Mouse (Mus musculus): ENCODE data around the gene Atp8a2.

The Atp8a2 gene

DNA sequence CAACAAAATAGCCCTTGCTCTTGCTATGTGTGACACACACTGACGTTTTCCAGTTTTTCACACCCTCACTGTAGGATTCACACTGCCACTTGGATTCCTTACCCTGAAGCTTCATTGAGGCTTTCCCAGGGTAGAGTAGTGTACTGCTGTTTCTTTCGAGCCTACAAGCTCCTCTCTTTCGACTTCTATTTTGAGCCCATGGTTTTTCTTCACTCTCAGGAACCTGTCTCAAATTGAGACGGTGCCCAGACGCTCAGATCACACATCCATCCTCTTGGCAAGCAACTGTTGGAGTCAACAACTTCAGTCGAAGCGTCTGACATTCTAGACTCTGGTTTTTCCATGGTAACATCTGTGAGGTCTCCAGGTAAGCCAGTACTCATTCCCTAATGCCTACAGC, at the start of gene Atp8a2:
Gene Atp8a2 (minus strand): TSS at position 296 of the 400 bp plus-strand sequence.
- DNase-seq (ENCODE audit: low read depth, low spot score), result no peak

DNA sequence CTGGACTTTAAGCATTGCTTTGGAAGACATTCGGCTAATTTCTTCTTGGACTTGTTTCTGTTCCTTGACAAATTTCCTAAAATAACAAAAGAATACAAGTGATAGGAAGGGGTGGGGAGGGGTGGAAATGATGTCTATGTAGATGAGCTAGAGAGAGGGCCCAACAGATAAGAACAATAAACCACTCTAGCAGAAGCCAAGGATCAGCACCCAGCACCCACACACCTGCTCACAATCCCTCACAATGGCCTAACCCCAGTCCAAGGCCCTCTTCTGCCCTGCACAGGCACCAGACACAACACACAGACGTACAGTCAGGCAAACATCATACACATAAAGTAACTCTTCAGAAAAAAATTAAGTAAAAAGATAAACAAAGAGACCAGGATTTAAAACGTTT, 41.6 kb upstream of the Atp8a2 start:
- no peak for DNase-seq (ENCODE audit: low read depth, low spot score)

DNA sequence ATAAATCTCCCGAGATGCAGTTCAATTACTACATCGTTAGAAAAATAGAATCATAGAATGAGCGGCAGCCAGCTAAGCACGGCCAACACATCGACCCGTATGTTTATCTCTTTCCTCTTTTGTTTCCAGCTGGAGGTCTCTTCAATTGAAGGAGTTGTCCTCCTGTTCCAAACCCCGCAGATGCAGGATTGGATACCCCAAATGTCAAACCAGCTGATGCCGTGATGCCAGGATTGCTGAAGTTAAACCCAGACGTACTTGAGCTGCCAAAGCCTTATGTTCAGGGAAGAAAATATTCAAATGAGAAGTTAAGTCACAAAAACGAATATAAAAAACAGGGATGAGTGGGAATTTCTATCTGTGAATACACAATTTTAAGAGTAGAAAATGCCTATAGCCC, 22.9 kb upstream of the Atp8a2 start:
- no peak for DNase-seq (ENCODE audit: low read depth, low spot score)

DNA sequence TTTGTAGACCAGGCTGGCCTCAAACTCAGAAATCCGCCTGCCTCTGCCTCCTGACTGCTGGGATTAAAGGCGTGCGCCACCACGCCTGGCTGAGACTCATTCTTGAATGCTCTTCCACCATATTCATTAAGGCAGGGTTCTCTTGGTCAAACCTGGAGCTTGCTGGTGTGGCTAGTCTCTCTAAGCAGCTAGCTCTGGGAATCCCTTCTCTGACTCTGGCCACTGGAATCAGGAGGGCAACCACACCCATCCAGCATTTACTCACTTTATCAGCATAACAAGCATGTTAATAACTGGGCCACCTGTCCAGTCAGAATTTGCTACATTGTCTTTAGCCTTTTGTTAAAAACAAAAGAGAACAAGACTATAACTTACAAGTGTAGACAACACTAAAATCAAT, 20.6 kb upstream of the Atp8a2 start:
- DNase-seq (ENCODE audit: low read depth, low spot score), result no peak

DNA sequence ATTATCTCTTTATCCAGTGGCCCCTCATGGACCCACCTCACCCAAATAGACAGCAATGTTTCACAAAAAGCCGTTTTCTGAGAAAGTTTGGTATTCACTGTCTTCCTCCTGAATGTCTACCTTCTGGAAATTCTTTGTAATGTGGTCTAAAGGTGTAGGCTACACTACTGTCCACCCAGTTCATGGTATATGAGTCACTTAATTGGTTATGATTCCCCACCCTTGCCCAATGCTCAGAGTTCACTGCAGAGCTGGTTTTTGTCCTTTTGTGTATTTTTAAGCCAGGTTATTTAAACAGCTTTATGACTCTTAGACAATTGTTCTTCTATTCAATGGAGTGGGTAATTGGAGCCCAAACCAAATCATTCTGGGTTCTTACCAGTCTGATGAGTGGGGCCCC, 19.1 kb upstream of the Atp8a2 start:
- DNase-seq (ENCODE audit: low read depth, low spot score), result no peak

DNA sequence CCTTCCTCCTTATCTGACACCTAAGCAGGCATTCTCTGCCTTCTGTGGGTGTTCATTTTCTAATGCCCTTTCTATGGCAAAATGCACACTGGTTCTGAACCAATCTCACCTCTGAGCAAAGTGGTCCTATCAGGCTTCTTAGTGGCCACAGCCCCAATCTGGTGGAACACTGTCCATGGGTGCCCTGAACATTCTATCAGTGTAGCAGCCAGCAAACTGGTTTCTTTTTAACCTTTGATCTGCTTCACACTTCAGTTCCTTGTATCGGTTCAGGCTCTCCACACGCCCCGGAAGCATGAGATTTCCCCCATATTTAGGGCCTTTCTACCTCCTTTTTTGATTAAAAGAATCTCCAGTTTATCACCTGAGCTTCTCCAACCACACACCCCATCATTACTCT, 18.0 kb upstream of the Atp8a2 start:
- DNase-seq (ENCODE audit: low read depth, low spot score), result no peak

DNA sequence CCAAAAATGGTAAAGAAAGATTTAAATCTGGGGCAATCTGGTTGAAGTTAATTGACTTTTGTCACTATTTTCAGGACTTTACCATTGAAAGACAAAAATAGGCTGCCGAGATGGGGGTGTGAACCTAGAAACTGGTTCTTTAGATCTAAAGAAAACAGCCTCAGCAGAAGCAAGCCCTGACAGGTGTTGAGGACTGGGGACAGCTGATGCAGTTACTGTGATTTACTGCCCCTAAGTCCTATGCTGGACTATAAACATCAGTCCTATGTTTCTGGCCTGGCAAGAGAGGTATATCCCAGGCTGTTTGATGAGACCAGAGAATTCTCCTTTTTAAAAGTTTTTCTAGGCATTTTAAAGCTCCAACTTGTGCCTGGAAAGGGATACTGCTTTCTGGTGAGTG, 17.1 kb upstream of the Atp8a2 start:
- no peak for DNase-seq (ENCODE audit: low read depth, low spot score)

DNA sequence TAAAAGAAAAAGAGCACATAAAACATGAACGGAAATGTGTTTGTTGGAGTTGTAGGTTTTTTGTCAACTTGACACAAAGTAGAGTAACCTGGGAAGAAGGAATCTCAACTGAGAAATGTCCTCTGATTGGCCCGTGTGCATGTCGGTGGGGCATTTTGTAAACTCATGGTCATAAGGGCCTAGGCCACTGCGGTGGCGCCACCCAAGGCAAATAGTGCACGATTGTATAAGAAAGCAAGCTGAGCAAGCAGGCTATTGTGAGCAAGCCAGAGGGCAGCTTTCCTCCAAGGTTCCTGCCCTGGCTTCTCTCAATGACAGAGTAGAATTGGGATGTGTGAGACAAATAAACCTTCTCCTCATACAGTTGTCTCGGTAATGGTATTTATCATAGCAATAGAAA, 12.2 kb upstream of the Atp8a2 start:
- no peak for DNase-seq (ENCODE audit: low read depth, low spot score)

DNA sequence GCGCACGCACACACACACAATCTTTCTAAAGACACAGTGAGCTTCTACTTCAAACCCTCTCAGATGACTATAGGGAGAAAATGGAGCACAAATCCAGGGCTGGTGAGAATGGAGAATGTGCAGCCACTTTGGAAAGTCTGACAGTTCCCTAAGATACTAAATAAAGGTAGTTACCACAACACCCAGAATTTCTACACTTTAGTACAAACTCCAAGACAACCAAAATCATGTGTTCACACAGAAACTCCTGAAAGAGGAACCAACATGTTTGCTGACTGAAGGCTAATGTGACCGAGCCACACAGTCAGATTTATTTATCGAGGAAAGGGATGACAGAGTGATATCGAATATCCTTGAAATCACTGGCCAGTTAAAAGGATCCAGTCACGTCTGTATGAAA, 8.0 kb upstream of the Atp8a2 start:
- DNase-seq (ENCODE audit: low read depth, low spot score), result no peak

DNA sequence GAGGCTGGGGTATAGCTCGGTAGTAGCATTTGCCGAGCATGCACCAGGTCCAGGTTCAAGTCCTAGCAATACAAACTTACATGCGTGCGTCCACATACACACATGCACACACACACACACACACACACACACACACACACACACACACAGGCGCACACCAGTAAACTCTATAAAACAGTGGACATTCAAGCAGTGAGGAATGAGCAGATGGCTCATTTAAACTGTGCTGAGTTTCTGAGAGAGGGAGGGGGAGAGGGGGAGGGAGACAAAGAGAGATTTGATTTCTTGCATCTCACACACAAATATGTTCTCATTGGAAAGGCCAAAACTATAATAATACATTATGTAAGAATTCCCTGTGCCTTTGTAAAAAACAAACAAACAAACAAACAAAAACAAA, 980 bp downstream of the Atp8a2 start:
- no peak for DNase-seq (ENCODE audit: low read depth, low spot score)

DNA sequence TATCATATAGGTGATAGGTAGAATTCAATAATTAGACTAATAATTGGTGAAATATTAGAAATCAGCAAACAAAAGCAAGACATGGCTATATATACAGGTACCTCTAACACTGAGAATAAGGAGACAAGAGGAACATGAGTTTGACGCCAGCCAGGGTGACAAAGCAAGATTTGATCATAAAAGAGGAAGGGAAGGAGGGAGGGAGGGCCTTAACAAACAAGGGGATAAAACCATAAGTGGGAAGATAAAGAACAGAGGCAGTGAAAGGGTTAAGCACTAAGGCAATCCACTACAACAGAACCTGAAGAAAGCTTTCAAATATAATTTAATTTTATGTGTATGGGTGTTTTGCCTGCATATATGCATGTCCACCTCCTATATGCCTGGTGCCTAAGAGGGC, 2.4 kb downstream of the Atp8a2 start:
- no peak for DNase-seq (ENCODE audit: low read depth, low spot score)

DNA sequence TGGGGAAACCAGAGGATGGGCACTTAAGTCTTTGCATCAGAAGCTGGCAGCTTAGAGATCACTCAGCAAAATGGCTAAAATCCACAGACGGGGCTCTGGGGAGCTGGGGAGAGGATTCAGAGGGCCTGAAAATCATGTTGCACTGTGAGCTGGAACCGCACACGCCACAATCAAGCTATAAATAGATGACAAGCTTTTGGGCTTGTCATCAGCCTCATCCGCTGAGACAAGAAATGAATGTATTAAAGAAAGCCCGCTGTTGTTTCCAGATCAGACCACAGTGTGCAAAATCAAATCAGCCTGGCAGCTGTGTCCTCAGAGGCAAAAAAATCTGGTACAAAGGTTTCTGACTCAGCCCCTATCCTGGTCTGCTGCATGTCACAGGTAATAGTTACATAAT, 7.2 kb downstream of the Atp8a2 start:
- no peak for DNase-seq (ENCODE audit: low read depth, low spot score)

DNA sequence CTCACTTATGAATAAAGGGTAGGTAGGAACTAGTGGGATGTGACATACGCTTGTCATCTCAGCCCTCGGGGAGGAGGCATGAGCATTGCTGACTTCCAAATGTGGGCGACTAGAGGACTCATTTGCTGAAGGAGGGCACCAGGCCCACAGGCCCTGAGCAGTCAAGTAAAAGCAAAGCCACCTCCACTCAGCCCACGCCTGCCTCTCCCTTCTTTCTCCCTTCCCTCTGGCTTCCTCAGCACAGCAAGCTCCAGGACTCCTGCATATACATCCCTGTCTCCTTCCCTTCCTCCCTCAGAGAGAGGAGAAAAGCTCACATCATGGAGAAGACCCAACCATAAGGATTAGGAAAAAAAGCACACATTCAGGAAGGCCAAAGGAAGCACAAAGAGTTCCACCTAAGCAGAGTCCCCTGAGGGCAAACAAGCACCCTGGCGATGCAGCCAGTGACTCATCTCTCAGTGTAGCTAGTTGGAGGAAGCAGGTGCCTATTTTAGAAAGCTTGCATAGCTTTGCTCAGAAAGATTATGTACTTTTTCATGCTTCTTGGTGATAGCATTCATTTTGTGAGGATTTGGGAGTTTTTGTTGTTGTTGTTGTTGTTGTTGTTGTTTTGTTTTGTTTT, 8.7 kb downstream of the Atp8a2 start:
- DNase-seq (ENCODE audit: low read depth, low spot score), result no peak

DNA sequence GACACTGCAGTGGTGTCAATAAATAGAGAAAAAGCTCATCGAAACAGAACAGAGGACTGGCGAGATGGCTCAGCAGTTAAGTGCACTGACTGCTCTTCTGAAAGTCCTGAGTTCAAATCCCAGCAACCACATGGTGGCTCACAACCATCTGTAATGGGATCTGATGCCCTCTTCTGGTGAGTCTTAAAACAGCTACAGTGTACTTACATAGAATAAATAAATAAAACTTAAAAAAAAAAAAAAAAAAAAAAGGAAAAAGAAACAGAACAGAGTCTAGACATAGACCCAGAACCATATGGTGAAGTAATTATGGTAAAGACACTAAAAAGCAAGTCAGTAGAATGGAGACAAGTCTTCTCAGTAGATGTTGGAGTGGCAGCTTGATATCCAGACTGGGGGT, 15.7 kb downstream of the Atp8a2 start:
- no peak for DNase-seq (ENCODE audit: low read depth, low spot score)

DNA sequence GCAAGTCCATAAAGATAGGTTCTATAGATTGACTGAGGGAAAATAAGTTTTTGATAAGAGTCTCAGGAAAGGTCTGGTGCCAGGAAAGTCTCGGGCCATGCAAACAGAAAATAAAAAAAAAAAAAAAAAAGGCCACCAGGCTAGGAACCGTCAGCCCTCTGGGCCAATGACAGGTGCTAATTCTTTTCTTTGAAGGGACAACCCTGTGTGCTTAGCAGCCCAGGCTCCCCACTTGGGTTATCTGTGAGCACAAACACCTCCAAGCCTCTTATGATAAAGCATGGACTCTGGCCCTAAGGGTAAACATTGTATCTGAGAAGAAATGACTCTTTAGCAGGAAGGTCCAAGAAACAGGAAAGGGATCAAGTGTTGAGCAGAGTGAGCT, 18.4 kb downstream of the Atp8a2 start:
- DNase-seq (ENCODE audit: low read depth, low spot score), result no peak

DNA sequence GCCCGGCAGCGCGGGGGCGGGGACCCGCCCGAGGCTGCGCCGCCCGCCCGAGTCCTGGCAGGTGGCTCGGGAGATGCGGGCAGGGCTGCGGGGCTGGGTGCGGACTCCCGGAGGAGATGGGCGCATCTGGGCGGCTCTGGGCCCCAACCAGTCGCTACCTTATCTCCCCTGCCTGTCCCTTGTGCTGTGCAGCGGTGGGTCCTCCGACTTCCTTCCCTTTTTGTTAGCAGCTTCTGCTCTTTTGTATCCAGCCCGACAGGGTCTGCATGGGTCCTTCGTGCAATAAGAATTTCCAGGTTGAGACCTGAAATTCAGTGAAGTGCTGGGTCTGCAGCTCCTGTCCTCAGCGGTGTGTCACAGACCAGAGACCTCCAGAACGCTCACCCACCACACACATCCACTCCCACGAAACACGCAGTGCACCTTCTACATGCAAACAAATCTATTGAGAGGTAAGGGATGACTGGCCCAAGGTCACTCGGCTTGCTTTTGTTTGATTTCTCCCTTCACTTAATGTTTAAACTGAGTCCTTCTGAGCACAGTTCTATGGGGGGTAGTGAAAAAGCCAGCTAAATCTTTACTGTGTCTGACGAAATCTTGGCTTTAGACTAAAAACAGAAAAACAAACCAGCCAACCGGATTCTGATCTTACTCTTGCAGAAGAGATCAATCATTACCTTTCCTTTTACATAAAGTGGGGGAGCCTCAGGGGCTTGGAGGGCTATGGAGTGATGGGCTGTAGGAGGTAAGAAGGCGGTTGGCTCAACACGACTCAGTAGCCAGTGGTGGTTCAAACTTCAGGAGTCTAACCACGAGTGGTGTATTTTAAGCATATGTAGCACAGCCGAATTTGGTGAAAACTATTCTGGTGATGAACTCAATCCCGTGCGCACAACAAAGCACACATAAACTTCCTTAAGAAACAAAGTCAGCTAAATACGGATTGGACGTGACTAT, 19.1 kb downstream of the Atp8a2 start:
- DNase-seq (ENCODE audit: low read depth, low spot score), result no peak

DNA sequence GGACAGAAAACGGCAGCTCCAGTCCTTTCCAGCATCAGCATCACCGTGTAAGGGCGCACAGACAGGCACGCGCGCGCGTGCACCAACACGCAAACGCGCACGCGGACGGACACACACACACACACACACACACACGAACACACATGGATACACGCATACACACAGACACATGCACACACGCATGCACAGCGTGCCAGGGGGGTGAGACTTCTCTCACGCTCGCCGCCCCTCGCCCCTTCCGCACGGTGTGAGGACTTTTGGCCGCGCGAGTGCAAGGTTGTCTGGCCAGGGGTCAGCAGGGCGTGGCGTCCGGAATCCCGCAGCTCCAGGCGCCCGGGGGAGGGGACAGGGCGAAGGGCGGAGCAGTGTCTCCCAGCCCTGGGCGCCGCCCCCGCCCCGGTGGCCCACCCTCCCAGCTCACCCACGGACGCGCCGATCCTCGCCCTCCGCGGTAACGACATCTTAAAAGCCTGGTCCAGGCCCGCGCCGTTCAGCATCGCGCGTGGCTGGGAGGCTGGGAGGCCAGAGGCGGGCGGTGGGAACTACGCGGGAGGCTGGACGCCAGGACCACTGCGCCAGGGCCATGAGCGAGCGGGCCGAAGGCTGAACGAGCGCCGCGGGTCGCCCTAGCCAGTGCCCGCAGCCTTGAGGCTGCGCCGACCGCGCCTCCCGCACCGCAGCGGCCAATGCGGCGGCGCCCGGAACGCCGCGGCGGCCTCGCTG, 19.9 kb downstream of the Atp8a2 start:
- DNase-seq (ENCODE audit: low read depth, low spot score), result no peak

DNA sequence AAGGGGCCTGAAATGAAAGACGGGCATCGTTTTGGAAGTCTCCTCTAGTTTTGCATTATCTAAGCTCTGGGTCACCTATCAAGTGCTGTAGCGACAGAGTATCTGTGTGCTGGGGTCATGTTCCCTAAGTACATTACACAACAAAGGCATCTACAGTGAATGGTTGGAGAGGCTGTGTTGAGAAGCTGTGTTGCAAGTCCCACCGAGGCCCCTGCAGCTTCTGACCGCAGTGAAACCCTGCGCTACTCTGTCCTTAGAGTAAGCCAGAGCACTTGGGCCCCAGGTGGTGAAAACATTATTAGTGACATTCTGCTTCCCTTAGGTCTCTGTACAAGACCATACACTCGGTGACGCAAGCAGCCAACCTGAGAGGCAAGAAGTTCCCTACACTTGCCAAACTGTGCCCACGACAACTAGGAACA, 20.5 kb downstream of the Atp8a2 start:
- no peak for DNase-seq (ENCODE audit: low read depth, low spot score)

DNA sequence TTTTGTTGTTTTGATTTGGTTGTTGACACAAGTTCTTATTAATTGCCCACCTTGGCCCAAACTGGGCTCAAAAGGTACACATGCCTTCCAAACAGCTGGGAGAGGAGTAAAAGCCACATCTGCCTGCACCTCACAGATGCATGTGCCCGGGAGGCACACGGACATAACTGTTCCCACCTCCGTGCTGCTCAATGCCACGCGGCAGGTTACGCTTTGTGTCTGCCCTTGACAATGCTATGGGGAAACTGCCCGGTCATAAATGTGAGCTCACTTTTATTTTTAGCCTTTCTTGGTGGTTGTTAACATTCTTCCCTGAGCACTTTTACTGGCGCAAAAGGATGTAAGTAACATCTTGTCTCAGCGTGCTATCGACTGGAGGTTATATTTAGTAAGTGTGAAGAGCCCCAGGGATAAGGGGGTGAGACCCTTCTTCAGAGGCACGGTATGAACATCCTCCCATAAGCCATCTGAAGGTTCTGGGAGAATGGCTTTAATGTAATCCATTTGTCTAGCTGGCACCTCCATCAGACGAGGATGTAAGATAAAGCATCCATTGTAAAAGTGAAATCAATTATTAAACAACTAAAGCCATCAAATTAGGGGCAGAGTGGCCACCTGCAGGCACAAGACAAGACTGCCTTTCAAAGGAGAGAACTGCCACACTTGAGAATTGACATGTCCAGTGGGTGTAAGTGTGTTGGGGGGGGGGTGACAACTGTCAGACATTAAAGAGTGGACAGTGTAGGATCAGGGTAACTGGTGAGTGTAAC, 24.5 kb downstream of the Atp8a2 start:
- DNase-seq (ENCODE audit: low read depth, low spot score), result no peak

DNA sequence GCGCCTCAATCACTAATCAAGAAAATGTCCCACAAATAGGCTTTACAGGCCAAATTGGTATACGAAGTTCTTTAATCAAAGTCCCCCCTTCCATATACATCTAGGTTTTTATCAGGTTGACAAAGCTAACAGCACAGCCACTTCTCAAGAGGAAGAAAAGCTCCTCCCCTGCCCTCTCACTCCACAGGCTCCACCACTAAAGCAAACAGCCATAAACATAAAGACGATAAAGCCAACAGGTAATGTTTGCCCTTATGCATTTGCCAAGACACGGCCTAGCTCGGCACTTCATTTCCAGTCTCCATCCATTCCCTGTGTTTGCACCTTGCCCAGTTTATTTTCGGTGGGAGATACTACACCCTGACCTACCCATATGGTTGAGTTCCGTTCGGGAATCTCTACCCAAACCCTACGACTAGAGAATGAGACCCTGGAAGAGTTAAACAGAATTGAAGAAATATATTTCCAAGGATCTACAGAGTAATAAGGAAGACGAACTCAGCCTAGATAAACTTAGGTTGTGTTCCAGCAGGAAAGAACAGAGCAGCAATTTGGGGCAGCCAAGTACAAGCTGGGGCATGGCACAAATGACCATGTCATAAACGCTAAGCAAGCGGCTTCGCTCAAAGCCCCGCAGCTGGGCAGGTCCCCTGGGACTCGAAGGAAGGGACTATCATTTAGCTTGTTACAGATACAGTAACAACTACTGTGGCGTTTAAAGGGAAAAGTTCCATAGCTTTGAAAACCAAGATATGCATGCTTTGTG, 26.0 kb downstream of the Atp8a2 start:
- no peak for DNase-seq (ENCODE audit: low read depth, low spot score)

DNA sequence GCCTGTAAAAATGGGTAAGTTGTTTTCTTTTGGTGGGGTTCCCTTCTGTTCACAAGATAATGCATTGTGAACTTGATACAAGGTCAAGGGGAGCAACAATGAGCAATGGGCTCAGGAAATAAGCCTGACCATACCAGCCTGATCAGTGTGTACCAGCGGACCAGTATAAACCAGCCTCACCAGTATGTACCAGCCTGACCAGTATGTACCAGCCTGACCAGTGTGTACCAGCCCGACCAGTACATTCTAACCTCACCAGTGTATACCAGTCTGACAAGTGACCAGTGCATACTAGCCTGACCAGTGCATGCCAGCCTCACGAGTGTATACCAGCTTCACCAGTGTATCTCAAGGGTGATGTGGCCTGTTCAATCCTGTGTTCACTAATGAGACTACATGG, 33.6 kb downstream of the Atp8a2 start:
- no peak for DNase-seq (ENCODE audit: low read depth, low spot score)

Measured in embryo, embryonic 11.5 days (tissue).